Comparison of ENCODE assay signal across 8 mouse cellular contexts in the genomic region with DNA sequence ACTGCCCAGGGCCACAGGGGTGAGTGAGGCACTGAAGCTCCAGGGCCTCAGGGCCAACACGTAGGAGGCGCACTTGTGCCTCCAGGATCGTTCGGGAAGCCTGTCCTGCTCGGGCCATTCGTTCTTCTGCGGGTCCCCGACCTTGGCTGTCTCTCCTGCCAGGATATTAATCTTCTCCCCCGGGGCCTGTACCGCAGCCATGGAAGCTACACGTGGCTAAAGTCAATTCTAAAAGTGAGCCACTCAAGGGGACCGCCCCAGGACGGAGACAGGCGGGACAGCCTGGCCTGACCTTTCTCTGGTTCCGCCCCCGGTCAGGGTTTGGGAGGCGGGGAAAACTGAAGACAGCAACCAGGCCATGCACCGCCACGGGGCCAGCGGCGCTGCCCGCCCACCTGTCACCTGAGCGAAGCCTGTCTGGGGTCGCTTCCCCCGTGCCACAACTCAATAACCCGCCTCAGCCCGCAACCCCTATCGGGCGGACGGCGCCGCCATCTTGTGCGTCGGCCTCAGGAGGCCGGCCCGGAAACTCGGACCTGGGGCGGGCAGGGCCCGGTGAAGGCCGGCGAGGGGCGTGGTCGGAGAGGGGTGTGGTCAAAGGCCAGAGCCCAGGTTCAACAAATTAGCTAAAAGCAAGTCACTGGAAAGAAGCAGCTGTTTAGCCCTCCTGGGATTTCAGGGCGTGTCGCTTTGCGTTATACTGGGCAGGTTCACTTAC. TPM values are rescaled to one million over a fixed set of nuclear protein-coding genes. Genes with fewer than 3 reads are reported as not detected.
DNase-seq lines count a peak whose midpoint lies in the region; ATAC-seq and TF ChIP-seq lines count a peak whose summit lies in the region.

TSS of gene Ubiad1 (minus strand) at position 522 of the 718 bp plus-strand sequence.

- peak within 1 kb of the TSS; percentile 96 for H3K4me3 ChIP-seq in E14TG2a.4 (replicated peaks; ENCODE audit: low read length)
- H3K4me3 ChIP-seq in forebrain, embryonic 13.5 days = peak within 1 kb of the TSS; percentile 66
- H3K4me3 ChIP-seq in heart, postnatal 0 days (ENCODE audit: low read depth, low read length) = peak within 1 kb of the TSS; percentile 88
- H3K4me3 ChIP-seq in neural tube, embryonic 14.5 days (ENCODE audit: low read depth, low read length) = peak within 1 kb of the TSS; percentile 73

- peak; percentile 59 for DNase-seq in c-Kit-positive CD71-negative TER-119-negative erythroid progenitor cells, embryonic 14.5 days (ENCODE audit: low read depth)
- DNase-seq in heart, postnatal 0 days (ENCODE audit: low spot score) = peak; percentile 76
- DNase-seq in kidney, postnatal 4 days = peak; percentile 93 to 94
- DNase-seq in lung, adult 18-20 months = peak; percentile 85 to 87
- peak; percentile 96 for DNase-seq in testis, postnatal 10 days (ENCODE audit: low spot score)

- H3K9me3 ChIP-seq in E14TG2a.4 (ENCODE audit: low read length) = no peaks in the 10 kb centered on the region
- H3K9me3 ChIP-seq in forebrain, embryonic 13.5 days (replicated peaks) = no peaks in the 10 kb centered on the region
- H3K9me3 ChIP-seq in heart, postnatal 0 days (replicated peaks; ENCODE audit: control insufficient read depth, low read length) = no peaks in the 10 kb centered on the region
- no peaks in the 10 kb centered on the region for H3K9me3 ChIP-seq in neural tube, embryonic 14.5 days (ENCODE audit: control insufficient read depth, low read length)

- peak within 1 kb of the TSS; percentile 79 for H3K4me2 ChIP-seq in forebrain, embryonic 13.5 days
- H3K4me2 ChIP-seq in heart, postnatal 0 days (ENCODE audit: low read depth, low read length) = peak within 1 kb of the TSS; percentile 77
- H3K4me2 ChIP-seq in neural tube, embryonic 14.5 days (ENCODE audit: low read depth, low read length) = peak within 1 kb of the TSS; percentile 82

- peak; percentile 29; the same call in 1 of the 2 replicates for ATAC-seq in forebrain, embryonic 13.5 days
- ATAC-seq in heart, postnatal 0 days (ENCODE audit: insufficient read depth, low read depth) = peak; percentile 69
- peak; percentile 29; the same call in 1 of the 2 replicates for ATAC-seq in neural tube, embryonic 14.5 days (ENCODE audit: low read depth)

- TF ChIP-seq EP300 in heart, postnatal 0 days (IDR thresholded peaks at IDR 0.05; ENCODE audit: low read depth) = no peak

- peaks cover 47% of the 10 kb centered on the region for H3K4me1 ChIP-seq in E14TG2a.4 (replicated peaks; ENCODE audit: low read depth, low read length)
- peaks cover 25% of the 10 kb centered on the region for H3K4me1 ChIP-seq in forebrain, embryonic 13.5 days
- H3K4me1 ChIP-seq in heart, postnatal 0 days (ENCODE audit: control insufficient read depth, insufficient read depth) = peaks cover 22% of the 10 kb centered on the region
- H3K4me1 ChIP-seq in neural tube, embryonic 14.5 days (ENCODE audit: control insufficient read depth, insufficient read depth, low read length) = peaks cover 13% of the 10 kb centered on the region

- peak within 1 kb of the TSS; percentile 79 for H3K9ac ChIP-seq in forebrain, embryonic 13.5 days
- H3K9ac ChIP-seq in heart, postnatal 0 days (replicated peaks; ENCODE audit: low read depth, low read length) = peak within 1 kb of the TSS; percentile 88
- peak within 1 kb of the TSS; percentile 73 for H3K9ac ChIP-seq in neural tube, embryonic 14.5 days (replicated peaks; ENCODE audit: low read depth, low read length)

- H3K36me3 ChIP-seq in E14TG2a.4 (ENCODE audit: insufficient read depth, low read length) = peaks cover 32% of the 10 kb centered on the region
- peaks cover 5% of the 10 kb centered on the region for H3K36me3 ChIP-seq in forebrain, embryonic 13.5 days (ENCODE audit: poor library complexity, severe bottlenecking)
- no peaks in the 10 kb centered on the region for H3K36me3 ChIP-seq in heart, postnatal 0 days (replicated peaks; ENCODE audit: control insufficient read depth, insufficient read depth, low read length)
- H3K36me3 ChIP-seq in neural tube, embryonic 14.5 days (ENCODE audit: control insufficient read depth, insufficient read depth, low read length) = no peaks in the 10 kb centered on the region

- peak within 1 kb of the TSS; percentile 45; the same call in 1 of the 2 replicates for H3K27ac ChIP-seq in forebrain, embryonic 13.5 days
- H3K27ac ChIP-seq in heart, postnatal 0 days (ENCODE audit: low read depth) = peak within 1 kb of the TSS; percentile 91
- H3K27ac ChIP-seq in neural tube, embryonic 14.5 days (ENCODE audit: low read depth, low read length) = peak within 1 kb of the TSS; percentile 69

- no peaks in the 10 kb centered on the region for H3K27me3 ChIP-seq in E14TG2a.4 (ENCODE audit: insufficient read depth, low read length)
- no peaks in the 10 kb centered on the region for H3K27me3 ChIP-seq in forebrain, embryonic 13.5 days
- no peaks in the 10 kb centered on the region for H3K27me3 ChIP-seq in heart, postnatal 0 days (ENCODE audit: control insufficient read depth, insufficient read depth, low read length)
- no peaks in the 10 kb centered on the region for H3K27me3 ChIP-seq in neural tube, embryonic 14.5 days (ENCODE audit: control insufficient read depth, insufficient read depth, low read length)

- under 1% methylated on average over 46 of the region's 46 CpGs for WGBS in forebrain, embryonic 13.5 days
- 0% methylated on average over 46 of the region's 46 CpGs for WGBS in heart, postnatal 0 days
- WGBS in neural tube, embryonic 14.5 days = under 1% methylated on average over 46 of the region's 46 CpGs

- no peak for TF ChIP-seq CTCF in E14TG2a.4 (conservative IDR thresholded peaks at IDR 0.05; ENCODE audit: low read length)
- TF ChIP-seq CTCF in heart, postnatal 0 days (IDR thresholded peaks at IDR 0.05; ENCODE audit: low read depth) = no peak

RNA-seq across cellular contexts. Expression of gene Ubiad1, which starts in this region (rescaled TPM):
- 17.3 and 18.7 TPM in 2 replicates for polyA plus RNA-seq in forebrain, embryonic 13.5 days (2015; fragmentation: Nextera tagmentation; extraction: Ambion mirVana)
- total RNA-seq in heart, postnatal 0 days (2014; rRNA removed; ENCODE audit: low replicate concordance) = 25.6 and 32.4 TPM in 2 replicates
- polyA plus RNA-seq in heart, postnatal 0 days (2015; fragmentation: Nextera tagmentation; extraction: Ambion mirVana) = 18.9 and 19.6 TPM in 2 replicates
- 13.3 and 13.4 TPM in 2 replicates for polyA plus RNA-seq in neural tube, embryonic 14.5 days (2014; fragmentation: Nextera tagmentation; extraction: Ambion mirVana)

Comparison
In these comparisons a context has a peak if more than half of its experiments do, and no peak if none do; other contexts are left out.
1. Peak in every context shown above with its lines: DNase-seq, ATAC-seq, H3K4me3 ChIP-seq and H3K27ac ChIP-seq.